Mouse (Mus musculus) testis, adult 2 months (tissue): ENCODE measurements around the gene Ccdc61. TPM values are rescaled to one million over a fixed set of nuclear protein-coding genes. Genes with fewer than 3 reads are reported as not detected.

Experiments
- H3K27ac ChIP-seq: fragments of 200-500 bp; 2 replicates; pipeline ENCODE4 v1.5.1; 2012; ENCODE audit warnings: low read depth, low read length; ENCODE audit not compliant: control insufficient read depth, insufficient read depth
- H3K27me3 ChIP-seq: fragments of 200-500 bp; 2 replicates; pipeline ENCODE4 v1.6.1; 2012; ENCODE audit warnings: mild to moderate bottlenecking, low read length, moderate library complexity; ENCODE audit not compliant: control insufficient read depth, insufficient read depth
- H3K36me3 ChIP-seq: fragments of 200-500 bp; 2 replicates; pipeline ENCODE4 v1.6.1; 2012; ENCODE audit warnings: mild to moderate bottlenecking, low read length; ENCODE audit not compliant: control insufficient read depth, insufficient read depth
- H3K4me1 ChIP-seq: fragments of 200-500 bp; 2 replicates; pipeline ENCODE4 v1.6.1; 2012; ENCODE audit warnings: low read length; ENCODE audit not compliant: control insufficient read depth, insufficient read depth
- H3K4me3 ChIP-seq: fragments of 200-500 bp; 2 replicates; pipeline ENCODE4 v1.5.1; 2012; ENCODE audit warnings: low read depth, mild to moderate bottlenecking, low read length, moderate library complexity, mixed read lengths; ENCODE audit not compliant: control insufficient read depth
- CTCF ChIP-seq: fragments of 200-500 bp; IDR thresholded peaks from 2 replicates; pipeline ENCODE4 v1.5.1; 2012; ENCODE audit warnings: low read depth, mild to moderate bottlenecking, inconsistent platforms, low read length, moderate library complexity; ENCODE audit not compliant: control insufficient read depth, insufficient read depth, insufficient replicate concordance
- POLR2A ChIP-seq: fragments of 200-500 bp; IDR thresholded peaks from 2 replicates; pipeline ENCODE4 v1.6.1; 2012; ENCODE audit warnings: low read depth, mild to moderate bottlenecking, inconsistent platforms, low read length, moderate library complexity; ENCODE audit not compliant: control insufficient read depth
- polyA plus RNA-seq: library from polyadenylated mRNA; depleted of rRNA; stranded (reverse); fragments of >200 nt; gene quantifications from 2 replicates; pipeline ENCODE4 v1.2.3, GENCODE M21; 2012; rRNA removed

Gene Ccdc61
- polyA plus RNA-seq, 1 experiment: 26.8 TPM

DNA sequence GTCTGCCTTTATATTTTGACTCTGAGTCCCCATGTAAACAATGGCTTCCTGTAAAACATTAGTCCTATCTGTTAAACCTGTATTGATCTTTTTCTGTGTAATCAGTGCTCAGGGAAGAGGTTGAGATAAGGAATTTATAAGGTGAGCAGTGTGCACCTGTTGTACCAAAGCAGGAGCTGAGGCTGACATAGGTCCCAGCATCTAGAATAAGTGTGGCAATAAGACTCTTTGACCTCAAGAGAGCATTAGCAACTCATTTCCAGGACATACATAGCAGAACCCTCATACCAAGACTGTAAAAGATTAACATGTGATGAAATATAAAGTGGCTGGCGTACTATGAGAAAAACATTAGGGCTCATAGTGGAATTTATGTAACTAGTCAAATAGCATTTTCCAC lies 61.8 kb downstream of the Ccdc61 start:
- H3K27ac ChIP-seq: no peak overlapping the region
- no peak overlapping the region for H3K4me3 ChIP-seq
- no peaks in the 10 kb centered on the region for H3K27me3 ChIP-seq
- no peaks in the 10 kb centered on the region for H3K4me1 ChIP-seq
- no peaks in the 10 kb centered on the region for H3K36me3 ChIP-seq
- no peak for TF ChIP-seq POLR2A
- TF ChIP-seq CTCF: no peak

DNA sequence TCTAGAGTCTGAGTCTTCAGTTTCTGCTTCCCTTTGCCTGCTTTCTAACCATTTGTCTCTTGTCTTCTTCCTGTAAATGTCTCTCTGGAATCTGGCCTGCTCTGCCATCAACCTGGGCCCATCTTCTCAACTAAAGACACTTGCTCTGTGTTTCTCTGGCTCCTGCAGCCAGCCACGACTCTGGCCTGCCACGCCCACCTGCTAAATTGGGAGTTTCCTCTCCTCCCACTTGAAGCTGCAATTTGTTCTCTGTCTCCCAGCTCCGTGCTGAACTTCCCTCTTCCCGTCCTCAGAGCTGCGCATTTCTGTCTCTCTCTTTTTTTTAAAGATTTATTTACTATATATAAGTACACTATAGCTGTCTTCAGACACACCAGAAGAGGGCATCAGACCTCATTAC lies 65.4 kb downstream of the Ccdc61 start:
- H3K4me1 ChIP-seq: no peaks in the 10 kb centered on the region
- H3K36me3 ChIP-seq: no peaks in the 10 kb centered on the region
- no peak overlapping the region for H3K4me3 ChIP-seq
- H3K27me3 ChIP-seq: no peaks in the 10 kb centered on the region
- H3K27ac ChIP-seq: no peak overlapping the region
- TF ChIP-seq POLR2A (no peak), CTCF (no peak)

DNA sequence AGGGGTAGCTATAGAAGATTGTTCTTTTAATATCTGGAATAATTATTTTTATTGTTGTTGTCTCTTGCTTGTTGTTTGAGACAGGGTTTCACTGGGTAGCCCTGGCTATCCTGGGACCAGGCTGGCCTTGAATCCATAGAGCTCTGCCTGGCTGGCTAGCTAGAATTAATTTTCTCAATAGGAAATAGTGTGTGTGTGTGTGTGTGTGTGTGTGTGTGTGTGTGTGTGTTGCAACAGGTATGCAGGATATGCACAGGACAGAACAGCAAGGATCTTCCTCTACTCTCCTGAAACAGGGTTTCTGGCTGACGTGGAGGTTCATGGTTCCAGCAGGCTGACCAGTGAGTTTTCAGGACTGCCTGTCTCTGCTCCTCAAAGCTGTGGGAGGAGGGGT lies 69.0 kb downstream of the Ccdc61 start:
- Histone ChIP-seq H3K27ac (no peak overlapping the region), H3K36me3 (no peaks in the 10 kb centered on the region), H3K4me3 (no peak overlapping the region), H3K27me3 (no peaks in the 10 kb centered on the region), H3K4me1 (no peaks in the 10 kb centered on the region)
- TF ChIP-seq POLR2A (no peak), CTCF (no peak)

Other genes with a start within 250 kb of the Ccdc61 start
- not detected in 2 replicates for gene Psg20, start 224.2 kb downstream of the Ccdc61 start, polyA plus RNA-seq
- gene Psg22, start 192.3 kb downstream of the Ccdc61 start, polyA plus RNA-seq: 0.17 and 0.21 TPM in 2 replicates
- 8.5 and 11.8 TPM in 2 replicates for gene Psg19, start 111.9 kb downstream of the Ccdc61 start, polyA plus RNA-seq
- gene Psg17, start 88.8 kb downstream of the Ccdc61 start, polyA plus RNA-seq: 1.1 and 2.3 TPM in 2 replicates
- gene Mill2, start 70.4 kb downstream of the Ccdc61 start, polyA plus RNA-seq: 0.63 and 0.94 TPM in 2 replicates
- gene Pglyrp1, start 39.1 kb downstream of the Ccdc61 start, polyA plus RNA-seq: 0.14 TPM in 1 of 2 replicates, not detected in the other
- gene Nova2, start 15.5 kb upstream of the Ccdc61 start, polyA plus RNA-seq: 2.4 TPM in 2 replicates
- 0.08 and 0.10 TPM in 2 replicates for gene Nanos2, start 77.0 kb upstream of the Ccdc61 start, polyA plus RNA-seq
- 35.6 and 42.9 TPM in 2 replicates for gene Mypop, start 80.8 kb upstream of the Ccdc61 start, polyA plus RNA-seq
- gene Irf2bp1, start 93.6 kb upstream of the Ccdc61 start, polyA plus RNA-seq: 4.9 and 5.4 TPM in 2 replicates
- 2.1 and 2.3 TPM in 2 replicates for gene Foxa3, start 113.1 kb upstream of the Ccdc61 start, polyA plus RNA-seq
- 196 and 222 TPM in 2 replicates for gene Sympk, start 114.0 kb upstream of the Ccdc61 start, polyA plus RNA-seq
- 226 and 241 TPM in 2 replicates for gene Rsph6a, start 144.3 kb upstream of the Ccdc61 start, polyA plus RNA-seq
- 83.7 and 92.1 TPM in 2 replicates for gene Dmwd, start 165.8 kb upstream of the Ccdc61 start, polyA plus RNA-seq
- 75.3 and 91.2 TPM in 2 replicates for gene Dmpk, start 173.4 kb upstream of the Ccdc61 start, polyA plus RNA-seq
- gene Six5, start 184.2 kb upstream of the Ccdc61 start, polyA plus RNA-seq: 3.3 and 3.5 TPM in 2 replicates
- 13.2 and 16.4 TPM in 2 replicates for gene Gm4969, start 208.0 kb upstream of the Ccdc61 start, polyA plus RNA-seq
- 49.3 and 59.7 TPM in 2 replicates for gene Fbxo46, start 209.4 kb upstream of the Ccdc61 start, polyA plus RNA-seq
- 12.7 and 13.5 TPM in 2 replicates for gene Qpctl, start 238.9 kb upstream of the Ccdc61 start, polyA plus RNA-seq
- gene Snrpd2, start 239.3 kb upstream of the Ccdc61 start, polyA plus RNA-seq: 135 and 140 TPM in 2 replicates